Comparison of ENCODE assay signal across 13 mouse cellular contexts in genomic region chr6:17769972-17770644, GRCm38 (mm10).
DNase-seq lines count a peak whose midpoint lies in the region; ATAC-seq and TF ChIP-seq lines count a peak whose summit lies in the region.
"Had no signal": no experiment of that assay in that cellular context is flagged by ENCODE, and none has a peak within 500 bp of the region (broad histone marks: within the 10 kb centered on the region; RNA-seq: fewer than 3 reads in every experiment).

No protein-coding gene starts in this region.

- peak overlapping the region; percentile 34; the same call in 1 of the 2 replicates for H3K9ac ChIP-seq in heart, embryonic 16.5 days (ENCODE audit: low read length)
- no peak overlapping the region for H3K9ac ChIP-seq in limb, embryonic 11.5 days (ENCODE audit: low read length)
- H3K9ac ChIP-seq in midbrain, embryonic 14.5 days (replicated peaks; ENCODE audit: low read length), result no peak overlapping the region
- H3K9ac ChIP-seq: embryonic facial prominence, embryonic 12.5 days had no signal

- TF ChIP-seq CTCF in gastrocnemius, adult 2 months (IDR thresholded peaks at IDR 0.05), result no peak

- no peak for DNase-seq in heart, postnatal 25 days (ENCODE audit: low spot score)
- DNase-seq in limb, embryonic 11.5 days (ENCODE audit: low spot score), result no peak
- DNase-seq in midbrain, embryonic 14.5 days, result no peak
- DNase-seq in thymus, adult 18-20 months, result no peak
- DNase-seq in gastrocnemius, adult 2 months, result no peak
- no peak for DNase-seq in yolk sac, embryonic 10.5 days (ENCODE audit: low spot score)
- DNase-seq: heart, postnatal 36 days; kidney, postnatal 4 days had no signal

- no peaks in the 10 kb centered on the region for H3K27me3 ChIP-seq in heart, embryonic 16.5 days (ENCODE audit: control insufficient read depth, insufficient read depth, low read length)
- no peaks in the 10 kb centered on the region for H3K27me3 ChIP-seq in erythroblast, embryonic 14.5 days (ENCODE audit: control insufficient read depth)
- no peaks in the 10 kb centered on the region for H3K27me3 ChIP-seq in limb, embryonic 11.5 days (ENCODE audit: control insufficient read depth, insufficient read depth, low read length)
- no peaks in the 10 kb centered on the region for H3K27me3 ChIP-seq in midbrain, embryonic 14.5 days (ENCODE audit: control insufficient read depth, insufficient read depth, low read length)
- H3K27me3 ChIP-seq: CH12.LX; embryonic facial prominence, embryonic 12.5 days had no signal

- no peaks in the 10 kb centered on the region for H3K36me3 ChIP-seq in heart, embryonic 16.5 days (ENCODE audit: control insufficient read depth, insufficient read depth)
- H3K36me3 ChIP-seq in erythroblast, embryonic 14.5 days (ENCODE audit: control insufficient read depth), result peaks cover 2% of the 10 kb centered on the region
- no peaks in the 10 kb centered on the region for H3K36me3 ChIP-seq in limb, embryonic 11.5 days (ENCODE audit: control insufficient read depth, insufficient read depth, low read length)
- no peaks in the 10 kb centered on the region for H3K36me3 ChIP-seq in midbrain, embryonic 14.5 days (ENCODE audit: control insufficient read depth, insufficient read depth, low read length)
- H3K36me3 ChIP-seq: embryonic facial prominence, embryonic 12.5 days had no signal

- peak overlapping the region; percentile 11; the same call in 1 of the 2 replicates for H3K27ac ChIP-seq in heart, embryonic 16.5 days (ENCODE audit: low read length)
- H3K27ac ChIP-seq in limb, embryonic 11.5 days (replicated peaks; ENCODE audit: low read depth, low read length), result no peak overlapping the region
- H3K27ac ChIP-seq in midbrain, embryonic 14.5 days (replicated peaks; ENCODE audit: low read depth, low read length), result no peak overlapping the region; the same call in 1 of the 2 replicates
- H3K27ac ChIP-seq in gastrocnemius, adult 2 months, result no peak overlapping the region
- H3K27ac ChIP-seq: embryonic facial prominence, embryonic 12.5 days had no signal

- 64% methylated on average over 9 of the region's 9 CpGs for WGBS in heart, embryonic 16.5 days
- WGBS in limb, embryonic 11.5 days, result 61% methylated on average over 9 of the region's 9 CpGs
- 76% methylated on average over 9 of the region's 9 CpGs for WGBS in midbrain, embryonic 14.5 days

- H3K4me1 ChIP-seq in heart, embryonic 16.5 days (ENCODE audit: control insufficient read depth, insufficient read depth, low read length), result peaks cover 39% of the 10 kb centered on the region
- peaks cover 82% of the 10 kb centered on the region for H3K4me1 ChIP-seq in erythroblast, embryonic 14.5 days (ENCODE audit: control insufficient read depth)
- H3K4me1 ChIP-seq in limb, embryonic 11.5 days (ENCODE audit: control insufficient read depth, insufficient read depth, low read length), result peaks cover 9% of the 10 kb centered on the region; the same call in 1 of the 2 replicates
- peaks cover 10% of the 10 kb centered on the region for H3K4me1 ChIP-seq in midbrain, embryonic 14.5 days (ENCODE audit: control insufficient read depth, insufficient read depth, low read length)
- H3K4me1 ChIP-seq: embryonic facial prominence, embryonic 12.5 days had no signal

- intact Hi-C loops in heart, postnatal 25 days (cut with DNase I), result no loop called here
- intact Hi-C loops in gastrocnemius, adult 2 months (cut with DNase I), result loop anchor here (5.0 kb wide), 1 partner anchor 42 kb away; no protein-coding TSS in a partner anchor

- H3K4me3 ChIP-seq in heart, embryonic 16.5 days (ENCODE audit: low read length), result peak overlapping the region; percentile 11
- peak overlapping the region; percentile 23 for H3K4me3 ChIP-seq in erythroblast, embryonic 14.5 days (replicated peaks)
- no peak overlapping the region for H3K4me3 ChIP-seq in limb, embryonic 11.5 days (ENCODE audit: low read depth, low read length)
- H3K4me3 ChIP-seq in midbrain, embryonic 14.5 days (replicated peaks; ENCODE audit: low read depth, low read length), result no peak overlapping the region
- H3K4me3 ChIP-seq in gastrocnemius, adult 2 months, result no peak overlapping the region
- H3K4me3 ChIP-seq: embryonic facial prominence, embryonic 12.5 days; myocyte had no signal

- ATAC-seq in heart, embryonic 16.5 days (replicated peaks; ENCODE audit: extremely low read depth, insufficient read depth, low FRiP score), result no peak
- ATAC-seq in limb, embryonic 11.5 days (ENCODE audit: insufficient number of reproducible peaks, low FRiP score, low TSS enrichment, low read depth), result no peak
- ATAC-seq in midbrain, embryonic 14.5 days (ENCODE audit: low FRiP score, low TSS enrichment), result no peak

- H3K9me3 ChIP-seq in heart, embryonic 16.5 days (replicated peaks; ENCODE audit: control insufficient read depth, low read length), result no peaks in the 10 kb centered on the region
- no peaks in the 10 kb centered on the region for H3K9me3 ChIP-seq in erythroblast, embryonic 14.5 days (ENCODE audit: control insufficient read depth, low read length)
- no peaks in the 10 kb centered on the region for H3K9me3 ChIP-seq in limb, embryonic 11.5 days (ENCODE audit: control insufficient read depth, low read length)
- no peaks in the 10 kb centered on the region for H3K9me3 ChIP-seq in midbrain, embryonic 14.5 days (ENCODE audit: control insufficient read depth, low read length)
- H3K9me3 ChIP-seq: embryonic facial prominence, embryonic 12.5 days had no signal

- H3K4me2 ChIP-seq in heart, embryonic 16.5 days (ENCODE audit: low read depth, low read length), result peak overlapping the region; percentile 39
- H3K4me2 ChIP-seq in limb, embryonic 11.5 days (ENCODE audit: low read depth, severe bottlenecking), result 0 out of 2 replicates have a peak overlapping the region, but pooled peaks have one; percentile 15
- H3K4me2 ChIP-seq in midbrain, embryonic 14.5 days (ENCODE audit: low read length), result peak overlapping the region; percentile 25; the same call in 1 of the 2 replicates
- H3K4me2 ChIP-seq: embryonic facial prominence, embryonic 12.5 days had no signal

Comparison
In these comparisons a context has a peak if more than half of its experiments do, and no peak if none do; other contexts are left out.
1. H3K4me3 ChIP-seq: peak in heart, embryonic 16.5 days (single experiment) and erythroblast, embryonic 14.5 days (single experiment); none in limb, embryonic 11.5 days (single experiment), midbrain, embryonic 14.5 days (single experiment) and gastrocnemius, adult 2 months (single experiment).
2. Peak in every context shown above with its lines, with median percentiles within 50 percentile points of each other: H3K4me2 ChIP-seq.